Mouse (Mus musculus): Measurements from ENCODE around the gene Prpf39.

Gene Prpf39

DNA sequence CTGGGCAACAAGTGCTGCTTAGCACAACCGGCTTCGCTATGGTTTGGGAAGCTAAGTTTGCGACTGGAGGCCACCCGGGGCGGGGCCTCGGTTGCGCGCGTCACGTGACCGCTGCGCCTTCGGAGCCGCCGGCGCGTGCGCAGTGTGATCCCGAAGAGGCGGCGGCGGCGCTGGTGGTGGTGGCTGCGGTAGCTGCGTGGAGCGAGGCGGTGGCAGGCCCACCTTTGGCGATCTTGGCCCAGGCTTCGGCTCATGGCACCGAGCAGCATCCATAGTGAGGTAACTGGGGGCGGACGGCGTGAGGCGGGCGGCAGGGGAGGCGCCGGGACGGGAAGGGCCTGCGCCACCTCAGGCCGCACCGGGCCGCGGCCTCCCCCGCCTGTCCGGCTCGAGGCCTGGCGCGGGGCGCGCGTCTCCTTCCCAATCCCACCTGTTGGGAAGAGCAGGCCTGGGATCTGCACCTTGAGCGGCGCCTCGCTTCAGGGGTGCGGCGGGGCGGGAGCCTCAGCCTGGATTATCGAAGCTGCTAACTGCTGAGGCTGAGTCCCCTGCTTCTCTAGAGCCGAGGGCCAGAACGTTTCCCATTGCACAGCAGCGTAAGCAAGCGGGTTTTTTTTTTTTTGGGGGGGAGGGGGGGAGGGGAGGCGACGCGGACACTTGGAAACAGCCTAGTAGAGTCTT, at the start of gene Prpf39:
Gene Prpf39, plus strand, starts transcription at position 144 of the 681 bp plus-strand sequence.
- DNase-seq (ENCODE audit: low read depth, low spot score), result peak; percentile 89

- DNase-seq (ENCODE audit: low read depth, low spot score), result no peak
Observed at GRCm38 (mm10) chr12:65007725-65008124, 28.4 kb upstream of the Prpf39 start.

DNA sequence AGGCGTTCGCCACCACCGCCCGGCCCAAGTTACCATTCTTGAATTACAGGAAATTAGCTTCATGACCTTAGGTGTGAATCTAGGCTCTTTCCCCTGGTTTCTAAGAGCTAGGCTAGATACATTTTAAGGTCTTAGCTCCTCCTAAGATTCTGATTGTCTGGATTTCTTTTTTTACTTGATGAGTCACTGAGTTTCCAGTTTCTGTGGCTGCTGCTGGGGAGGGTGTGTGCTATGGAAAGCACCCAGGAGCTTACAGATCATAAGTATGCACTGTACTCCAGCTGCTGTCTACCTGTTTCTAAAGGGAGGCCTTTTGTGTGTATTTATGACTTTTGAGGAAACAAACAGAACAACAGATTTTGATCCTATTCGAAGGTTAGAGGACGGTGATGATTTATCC, 13.3 kb upstream of the Prpf39 start:
- DNase-seq (ENCODE audit: low read depth, low spot score), result no peak

DNA sequence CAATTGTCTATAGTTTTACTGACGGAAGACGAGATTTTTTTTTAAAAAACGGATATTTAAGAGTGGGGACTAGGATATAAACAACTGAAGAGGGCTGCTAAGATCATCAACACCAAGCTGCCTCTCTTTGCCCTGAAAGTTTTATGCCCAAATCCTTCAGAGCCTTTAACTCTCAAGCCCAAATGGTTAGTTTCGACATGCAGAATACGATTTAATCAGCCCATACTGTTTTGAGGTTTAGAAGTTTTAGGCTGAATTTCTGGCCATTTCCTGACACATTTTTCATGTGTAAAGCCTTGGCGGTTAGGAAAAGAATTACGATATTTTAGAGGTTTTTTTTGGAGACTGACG, 319 bp upstream of the Prpf39 start:
- no peak for DNase-seq (ENCODE audit: low read depth, low spot score)

- peak; percentile 29 for DNase-seq (ENCODE audit: low read depth, low spot score)
Observed at GRCm38 (mm10) chr12:65036892-65037545, 886 bp downstream of the Prpf39 start.

GRCm38 (mm10) chr12:65037546-65037937, 1.4 kb downstream of the Prpf39 start:
- peak; percentile 11 for DNase-seq (ENCODE audit: low read depth, low spot score)

DNA sequence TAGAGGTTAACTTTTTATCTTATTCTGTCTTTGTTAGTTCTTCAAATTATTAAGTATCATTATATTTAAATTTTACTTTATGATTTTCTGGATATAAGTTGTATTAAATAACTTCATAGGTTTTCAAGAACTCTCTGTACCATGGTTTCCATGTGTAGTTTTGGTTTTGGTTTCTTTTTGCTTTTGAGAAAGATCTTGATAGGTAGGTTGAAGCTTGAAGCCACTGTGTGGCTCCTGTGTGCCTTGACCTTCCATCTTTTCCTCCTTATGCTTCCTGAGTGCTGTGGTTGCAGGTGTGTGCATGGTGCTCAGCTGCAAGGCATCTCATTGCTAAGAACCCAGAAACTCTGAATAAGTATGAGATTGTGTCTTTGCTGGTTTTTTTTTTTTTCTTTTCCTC, 12.7 kb downstream of the Prpf39 start:
- no peak for DNase-seq (ENCODE audit: low read depth, low spot score)

DNA sequence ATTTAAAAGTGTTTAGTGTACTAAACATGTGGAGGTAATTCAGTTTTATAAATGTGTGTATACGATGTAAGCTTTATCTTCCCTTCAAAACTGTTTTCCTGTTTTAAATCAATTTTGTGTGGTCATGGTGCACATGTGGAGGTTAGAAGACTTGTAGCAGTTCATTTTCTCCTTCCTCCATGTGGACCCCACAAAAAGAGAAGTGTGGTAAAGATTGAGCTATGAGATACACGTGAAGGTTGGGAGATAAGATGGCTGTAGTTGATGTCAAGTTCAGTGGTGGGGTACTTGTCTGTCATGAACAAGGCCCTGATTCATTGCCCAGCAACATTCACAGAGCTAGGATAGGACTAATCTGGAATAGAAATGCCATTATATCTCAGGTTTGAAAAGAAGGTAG, 22.1 kb downstream of the Prpf39 start:
- no peak for DNase-seq (ENCODE audit: low read depth, low spot score)

GRCm38 (mm10) chr12:65061082-65061481, 24.9 kb downstream of the Prpf39 start:
- no peak for DNase-seq (ENCODE audit: low read depth, low spot score)

DNA sequence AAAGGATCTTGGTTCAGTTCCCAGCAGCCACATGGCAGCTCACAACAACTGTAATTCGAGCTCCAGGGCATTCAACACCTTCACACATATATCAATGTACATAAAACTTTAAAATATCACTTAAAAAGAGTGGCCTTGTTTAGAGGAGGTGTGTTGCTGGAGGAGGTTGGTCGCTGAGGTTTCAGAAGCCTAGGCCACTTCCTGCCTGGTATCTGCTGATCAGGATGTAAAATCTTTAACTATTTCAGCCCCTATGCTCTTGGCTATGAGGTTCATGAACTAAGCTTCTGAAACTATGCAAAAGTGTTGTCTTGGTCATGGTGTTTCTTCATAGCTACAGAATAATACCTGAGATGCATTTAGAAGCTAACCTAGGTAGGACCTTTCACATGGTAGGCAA, 29.1 kb downstream of the Prpf39 start:
- DNase-seq (ENCODE audit: low read depth, low spot score), result no peak

- DNase-seq (ENCODE audit: low read depth, low spot score), result no peak
Observed at GRCm38 (mm10) chr12:65066234-65066633, 30.1 kb downstream of the Prpf39 start.

DNA sequence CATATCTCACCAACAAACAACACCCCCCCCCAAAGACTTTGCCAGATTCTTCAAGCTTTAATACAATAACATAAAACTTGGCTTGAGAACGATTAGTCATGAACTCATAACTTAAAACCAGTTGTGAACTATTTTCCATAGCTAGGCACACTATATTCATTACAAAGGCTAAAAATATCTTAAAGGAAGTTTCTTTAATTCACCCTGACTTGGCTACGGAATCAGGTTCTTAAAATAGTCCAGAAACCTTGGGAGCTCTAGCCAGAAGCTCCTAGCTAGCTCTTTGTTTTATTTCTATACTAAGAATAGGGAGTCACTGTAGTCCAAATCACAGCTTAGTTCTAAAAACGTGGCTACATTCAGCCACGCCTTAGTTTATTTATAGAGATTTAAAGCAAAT, 32.3 kb downstream of the Prpf39 start:
- DNase-seq (ENCODE audit: low read depth, low spot score), result no peak

- no peak for DNase-seq (ENCODE audit: low read depth, low spot score)
Observed at GRCm38 (mm10) chr12:65072911-65073610, 36.9 kb downstream of the Prpf39 start.

DNA sequence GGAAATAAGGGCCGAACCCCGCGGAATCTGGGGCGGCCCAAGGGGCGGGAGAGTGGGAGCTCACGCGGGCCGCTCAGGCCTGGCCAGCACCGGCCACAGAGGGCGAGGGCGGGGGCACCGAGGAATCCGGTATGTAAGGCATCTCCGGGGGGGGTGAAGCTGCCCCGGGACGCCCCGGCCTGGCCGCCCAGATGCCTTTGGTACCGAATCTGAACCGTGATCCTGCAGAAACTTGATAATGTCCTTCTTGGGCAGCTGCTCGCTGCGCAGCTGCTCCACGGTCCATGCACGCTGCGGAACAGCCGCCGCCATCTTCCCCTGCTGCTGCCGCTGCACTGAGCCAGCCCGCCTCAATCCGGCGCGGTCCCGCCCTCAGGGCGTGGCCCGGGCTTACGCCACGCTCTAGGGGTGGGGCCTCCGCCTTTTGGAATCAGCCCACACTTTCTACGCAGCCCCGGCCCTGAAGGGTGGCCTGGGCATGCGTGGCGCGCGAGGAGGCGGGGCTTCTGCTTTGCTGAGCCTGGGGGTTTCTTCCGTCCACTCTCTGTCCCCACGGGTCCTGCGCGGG, 37.6 kb downstream of the Prpf39 start, which contains the start of gene Fkbp3:
Gene Fkbp3, minus strand, starts transcription at position 397 of the 568 bp plus-strand sequence.
- DNase-seq (ENCODE audit: low read depth, low spot score), result peak; percentile 95

GRCm38 (mm10) chr12:65074651-65075050, 38.5 kb downstream of the Prpf39 start:
- no peak for DNase-seq (ENCODE audit: low read depth, low spot score)

DNA sequence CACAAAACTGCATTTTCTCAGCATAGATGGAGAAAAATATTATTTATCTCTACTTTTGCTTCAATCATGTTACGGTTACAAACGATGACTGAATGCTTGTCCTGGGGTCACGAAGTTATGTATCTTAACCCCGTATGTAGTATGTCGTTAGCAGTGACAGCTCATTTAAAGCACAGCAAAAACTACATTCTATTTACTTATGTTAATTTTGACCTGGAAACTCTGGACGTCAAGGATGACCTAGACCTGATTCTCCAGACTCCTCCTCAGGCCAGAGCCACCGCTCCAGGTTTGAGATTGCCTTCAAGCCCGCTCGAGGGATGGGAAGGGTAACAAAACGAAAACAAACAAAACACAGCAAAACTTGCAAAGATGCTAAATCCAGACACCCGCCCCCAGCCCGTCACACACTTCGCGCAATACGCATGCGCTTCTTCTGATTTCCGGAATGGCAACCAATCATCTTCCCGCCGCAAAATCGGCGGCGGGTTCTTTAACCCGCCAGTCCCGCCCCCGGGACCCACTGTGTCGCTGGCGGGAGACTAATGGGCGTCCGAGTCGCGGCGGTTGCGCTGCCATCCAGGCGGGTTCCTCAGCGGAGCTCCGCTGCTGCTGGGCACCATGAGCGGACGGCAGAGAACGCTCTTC, 39.1 kb downstream of the Prpf39 start, which contains the start of gene Fancm:
Gene Fancm, plus strand, starts transcription at position 519 of the 648 bp plus-strand sequence.
- peak; percentile 85 for DNase-seq (ENCODE audit: low read depth, low spot score)

GRCm38 (mm10) chr12:65075733-65076310, 39.7 kb downstream of the Prpf39 start:
- DNase-seq (ENCODE audit: low read depth, low spot score), result no peak

DNA sequence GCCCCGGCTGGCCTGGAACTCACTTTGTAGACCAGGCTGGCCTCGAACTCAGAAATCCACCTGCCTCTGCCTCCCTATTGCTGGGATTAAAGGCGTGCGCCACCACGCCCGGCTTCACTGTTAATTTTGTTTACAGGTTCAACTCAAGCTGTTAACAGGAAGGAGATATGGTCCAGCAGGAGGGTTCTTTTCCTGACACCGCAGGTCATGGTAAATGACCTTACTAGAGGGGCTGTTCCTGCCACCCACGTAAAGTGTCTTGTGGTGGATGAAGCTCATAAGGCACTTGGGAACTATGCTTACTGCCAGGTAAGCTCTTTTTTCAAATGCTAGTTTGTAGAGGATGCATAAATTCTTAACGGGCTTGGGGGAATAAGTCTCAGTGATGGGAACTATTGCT, 40.8 kb downstream of the Prpf39 start:
- no peak for DNase-seq (ENCODE audit: low read depth, low spot score)

GRCm38 (mm10) chr12:65108746-65109145, 72.6 kb downstream of the Prpf39 start:
- DNase-seq (ENCODE audit: low read depth, low spot score), result no peak

GRCm38 (mm10) chr12:65111503-65111902, 75.4 kb downstream of the Prpf39 start:
- DNase-seq (ENCODE audit: low read depth, low spot score), result no peak

DNA sequence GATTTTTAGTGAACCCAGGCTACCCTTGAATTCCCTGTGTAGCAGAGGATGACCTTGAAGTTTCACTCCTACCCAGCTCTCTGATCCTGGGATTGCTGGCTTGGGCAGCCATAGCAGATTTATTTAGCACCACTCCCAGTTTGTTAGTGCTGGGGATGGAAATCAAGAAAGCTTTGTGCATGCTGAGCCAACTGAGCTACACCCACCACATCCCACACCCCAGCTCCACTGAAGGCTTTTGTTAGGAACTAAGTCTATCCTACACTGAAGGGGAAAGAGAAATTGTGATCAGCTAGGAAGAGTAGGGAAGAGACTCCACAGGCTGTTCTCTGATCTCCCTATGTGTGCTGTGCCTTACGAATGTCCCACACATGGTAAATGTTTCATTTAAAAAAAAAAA, 76.7 kb downstream of the Prpf39 start:
- no peak for DNase-seq (ENCODE audit: low read depth, low spot score)

All from c-Kit-negative CD71-positive TER-119-positive erythroid progenitor cells, embryonic 14.5 days (primary cell).